Mouse (Mus musculus): ENCODE measurements around the gene Ascl3. TPM values are rescaled to one million over a fixed set of nuclear protein-coding genes. Genes with fewer than 3 reads are reported as not detected.
A peak's percentile ranks its signal among the peaks of the same experiment; 100 is the strongest.

Gene Ascl3
- not detected in 2 replicates for polyA plus RNA-seq (2012; ENCODE audit: insufficient read depth, insufficient read length, missing spikeins)

DNA sequence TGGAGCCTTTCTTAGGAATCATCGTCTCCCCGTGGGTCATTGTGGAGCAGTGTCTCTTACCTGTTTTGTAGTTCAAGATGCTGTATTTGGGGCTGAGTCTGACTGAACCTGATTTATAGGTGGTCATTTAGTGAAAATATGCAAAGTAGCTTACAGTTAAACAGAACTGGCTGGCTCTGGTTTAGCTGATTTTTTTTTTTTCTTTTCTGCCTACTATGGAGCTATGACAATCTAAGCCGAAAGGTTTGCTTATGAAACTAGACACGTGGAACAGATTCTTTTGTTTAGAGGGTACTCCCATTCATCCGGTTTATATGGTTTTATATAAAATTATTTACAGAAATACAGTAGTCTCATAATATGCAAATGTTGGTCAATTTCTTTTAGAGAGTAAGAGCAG is at the start of gene Ascl3:
TSS of gene Ascl3 (minus strand) at position 101 of the 400 bp plus-strand sequence.
- Histone ChIP-seq H3K27ac (replicated peaks; ENCODE audit: low read depth, low read length) (no peak within 1 kb of the TSS), H3K4me1 (ENCODE audit: control insufficient read depth, insufficient read depth, insufficient read length, low read length) (no peaks in the 10 kb centered on the region), H3K4me3 (ENCODE audit: insufficient read depth, low read depth, low read length) (no peak within 1 kb of the TSS)

DNA sequence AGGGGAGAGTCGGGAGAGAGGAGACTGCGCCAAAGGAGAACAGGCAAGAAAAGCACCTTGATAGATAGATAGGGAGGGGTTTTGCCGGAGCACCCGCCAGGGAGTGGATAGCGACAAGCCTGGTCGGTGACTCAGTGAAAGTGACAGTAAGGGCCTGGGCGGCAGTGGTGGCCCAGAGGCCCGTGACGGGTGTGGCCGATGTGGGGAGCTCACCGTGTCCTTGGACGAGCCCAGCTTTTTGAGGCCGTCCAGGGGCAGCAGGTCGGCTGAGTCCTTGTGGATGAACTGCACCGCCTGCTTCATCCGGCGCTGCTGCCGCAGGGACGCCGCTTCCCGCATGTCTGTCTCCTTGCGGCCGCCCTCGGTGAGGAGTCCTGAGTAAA is 49.6 kb upstream of the Ascl3 start:
- Histone ChIP-seq H3K27ac (replicated peaks; ENCODE audit: low read depth, low read length) (no peak overlapping the region), H3K4me1 (ENCODE audit: control insufficient read depth, insufficient read depth, insufficient read length, low read length) (peaks cover 5% of the 10 kb centered on the region; the same call in 1 of the 2 replicates), H3K4me3 (ENCODE audit: insufficient read depth, low read depth, low read length) (peak overlapping the region; percentile 54)

DNA sequence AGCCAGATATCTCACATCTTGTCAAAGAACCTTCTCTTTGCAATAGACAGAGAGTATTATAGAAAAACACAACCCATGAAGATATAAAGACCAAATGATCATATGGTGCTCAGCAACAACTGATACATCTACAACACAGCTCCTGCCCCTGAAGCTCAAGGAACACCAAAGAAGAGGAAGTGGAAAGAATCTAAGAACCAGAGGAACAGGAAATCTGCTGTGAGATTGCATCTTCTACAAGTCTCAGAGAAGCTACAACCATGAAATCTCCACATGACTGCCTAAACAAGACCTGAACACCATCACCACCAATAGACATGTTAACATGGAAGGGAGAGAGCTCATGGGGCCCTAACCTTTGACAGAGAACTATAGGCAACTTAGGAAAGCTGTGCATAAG is 40.7 kb upstream of the Ascl3 start:
- Histone ChIP-seq H3K4me1 (ENCODE audit: control insufficient read depth, insufficient read depth, insufficient read length, low read length) (no peaks in the 10 kb centered on the region), H3K27ac (replicated peaks; ENCODE audit: low read depth, low read length) (no peak overlapping the region), H3K4me3 (ENCODE audit: insufficient read depth, low read depth, low read length) (no peak overlapping the region)

DNA sequence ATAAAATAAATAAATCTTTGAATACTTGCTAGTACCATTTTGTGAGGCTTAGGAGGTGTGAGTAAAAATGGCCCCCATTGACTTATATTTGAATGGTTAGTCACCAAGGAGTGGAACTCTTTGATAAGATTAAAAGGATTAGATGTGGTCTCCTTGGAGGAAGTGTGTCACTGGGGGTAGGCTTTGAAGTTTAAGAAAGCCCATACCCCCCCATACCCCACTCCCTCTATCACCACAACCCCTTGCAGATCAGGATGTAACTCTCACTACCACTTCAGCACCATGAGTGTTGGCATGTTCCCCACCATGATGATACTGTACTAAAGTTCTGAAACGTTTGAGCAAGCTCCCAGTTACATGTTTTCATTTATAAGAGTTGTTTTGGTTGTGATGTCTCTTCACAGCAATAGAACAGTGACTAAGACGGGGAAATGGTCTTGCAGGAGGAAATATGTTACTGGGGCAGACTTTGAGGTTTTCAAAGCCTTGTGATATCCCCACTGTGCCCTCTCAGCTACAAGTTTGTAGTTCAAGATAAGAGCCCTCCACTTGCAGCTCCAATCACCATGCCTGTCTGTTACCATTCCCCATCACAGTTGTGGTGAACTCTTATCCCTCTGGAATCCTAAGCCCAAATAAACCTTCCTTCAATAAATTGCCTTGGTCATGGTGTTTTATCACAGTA is 37.3 kb upstream of the Ascl3 start:
- no peak overlapping the region for H3K27ac ChIP-seq (replicated peaks; ENCODE audit: low read depth, low read length)
- no peaks in the 10 kb centered on the region for H3K4me1 ChIP-seq (ENCODE audit: control insufficient read depth, insufficient read depth, insufficient read length, low read length)
- H3K4me3 ChIP-seq (ENCODE audit: insufficient read depth, low read depth, low read length) = no peak overlapping the region

DNA sequence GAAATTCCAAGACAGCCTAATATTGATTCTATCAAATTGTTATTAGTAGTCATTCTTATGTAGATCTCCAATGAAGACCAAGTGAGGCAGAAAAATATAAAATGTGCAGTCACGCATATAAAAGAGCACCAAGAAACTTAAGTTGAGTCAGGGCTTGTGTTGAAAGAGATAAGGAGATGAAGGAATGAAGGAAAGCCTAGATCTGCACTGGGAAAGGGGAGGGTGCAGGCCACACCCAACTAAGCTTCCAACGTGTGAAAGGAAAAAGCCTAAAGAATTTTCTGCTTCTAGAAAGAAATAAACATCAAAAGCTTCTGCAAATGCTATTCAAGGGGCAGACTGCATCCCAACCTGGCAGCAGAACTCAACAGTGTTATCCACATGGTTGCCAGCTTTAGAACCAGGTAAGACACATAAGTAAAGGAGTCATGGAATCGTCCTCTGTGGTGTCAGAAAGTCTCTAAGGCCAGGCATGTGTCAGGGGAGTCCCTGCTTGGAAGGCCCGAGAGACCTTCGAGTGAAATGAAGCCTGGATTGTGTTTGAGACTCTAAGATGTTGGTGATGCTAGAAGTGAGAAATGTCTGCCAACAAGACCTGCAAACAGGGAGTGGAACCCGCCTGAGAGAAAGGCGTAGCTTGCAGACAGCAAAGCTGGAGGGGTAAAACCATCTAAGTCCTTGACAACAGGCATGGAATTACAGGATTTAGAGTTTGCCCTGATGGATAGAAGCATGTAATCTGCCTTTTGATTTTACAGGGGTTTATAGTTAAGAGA is 36.2 kb upstream of the Ascl3 start:
- Histone ChIP-seq H3K27ac (replicated peaks; ENCODE audit: low read depth, low read length) (no peak overlapping the region), H3K4me3 (ENCODE audit: insufficient read depth, low read depth, low read length) (no peak overlapping the region), H3K4me1 (ENCODE audit: control insufficient read depth, insufficient read depth, insufficient read length, low read length) (no peaks in the 10 kb centered on the region)

DNA sequence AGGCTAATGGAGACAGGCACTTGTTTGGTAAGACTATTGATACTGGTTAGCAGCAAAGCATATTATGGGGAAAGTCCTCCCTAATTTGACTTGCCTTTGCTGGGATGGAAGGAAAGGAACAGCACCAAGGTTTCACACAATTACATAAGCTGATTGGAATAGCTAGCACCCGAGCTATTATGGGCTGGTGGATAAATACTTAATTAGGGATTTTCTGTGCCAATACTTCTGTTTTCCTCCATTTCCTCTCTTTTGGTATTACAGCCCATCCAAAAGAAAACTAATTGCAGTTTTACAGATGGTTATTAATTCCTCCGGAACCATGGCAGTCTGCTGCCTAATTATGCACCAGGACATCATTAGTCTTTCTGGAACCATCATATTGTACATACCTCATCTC is 32.5 kb upstream of the Ascl3 start:
- Histone ChIP-seq H3K27ac (replicated peaks; ENCODE audit: low read depth, low read length) (no peak overlapping the region), H3K4me3 (ENCODE audit: insufficient read depth, low read depth, low read length) (no peak overlapping the region)

DNA sequence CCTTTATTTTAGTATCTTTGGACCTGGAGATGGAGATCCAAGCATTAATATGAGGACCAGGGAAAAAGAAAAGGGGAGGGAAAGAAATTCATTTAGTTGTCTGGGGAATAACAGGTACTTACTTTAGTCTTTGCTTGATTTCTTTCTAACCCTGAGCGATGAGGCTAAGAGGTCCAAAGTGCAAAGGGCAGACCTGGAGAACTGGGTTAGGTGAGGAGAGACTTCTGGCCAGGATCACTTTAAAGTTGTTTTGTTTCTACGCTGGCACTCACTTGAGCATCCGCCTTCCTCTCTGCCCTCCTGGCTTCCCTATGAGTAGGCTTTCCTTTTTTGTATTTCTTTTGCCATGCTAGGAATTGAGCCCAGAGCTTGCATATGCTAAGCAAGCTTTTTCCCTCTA is 24.8 kb upstream of the Ascl3 start:
- Histone ChIP-seq H3K27ac (replicated peaks; ENCODE audit: low read depth, low read length) (no peak overlapping the region), H3K4me3 (ENCODE audit: insufficient read depth, low read depth, low read length) (no peak overlapping the region), H3K4me1 (ENCODE audit: control insufficient read depth, insufficient read depth, insufficient read length, low read length) (peaks cover 2% of the 10 kb centered on the region; the same call in 1 of the 2 replicates)

More for the DNA sequence above, 32.5 kb upstream of the Ascl3 start:
- no peaks in the 10 kb centered on the region for H3K4me1 ChIP-seq (ENCODE audit: control insufficient read depth, insufficient read depth, insufficient read length, low read length)

DNA sequence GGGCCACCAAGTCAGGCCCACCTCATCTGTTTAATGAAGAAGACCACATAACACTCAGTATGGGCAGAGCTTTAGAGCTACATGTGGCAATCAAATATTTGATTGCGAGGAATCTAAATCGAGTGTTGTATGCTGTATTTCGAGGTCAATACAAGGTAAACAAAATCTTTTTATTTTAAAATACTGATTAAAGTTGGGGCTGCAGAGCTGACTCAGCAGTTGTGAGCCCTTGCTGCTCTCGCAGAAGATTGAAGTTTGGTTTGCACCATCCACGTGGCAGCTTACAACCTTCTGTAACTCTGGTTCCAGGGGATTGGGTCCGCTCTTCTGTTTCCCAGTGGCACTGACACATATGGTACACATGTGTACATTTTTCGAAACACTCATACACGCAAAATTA is 22.5 kb upstream of the Ascl3 start:
- Histone ChIP-seq H3K4me3 (ENCODE audit: insufficient read depth, low read depth, low read length) (no peak overlapping the region), H3K4me1 (ENCODE audit: control insufficient read depth, insufficient read depth, insufficient read length, low read length) (peaks cover 3% of the 10 kb centered on the region; the same call in 1 of the 2 replicates), H3K27ac (replicated peaks; ENCODE audit: low read depth, low read length) (no peak overlapping the region)

DNA sequence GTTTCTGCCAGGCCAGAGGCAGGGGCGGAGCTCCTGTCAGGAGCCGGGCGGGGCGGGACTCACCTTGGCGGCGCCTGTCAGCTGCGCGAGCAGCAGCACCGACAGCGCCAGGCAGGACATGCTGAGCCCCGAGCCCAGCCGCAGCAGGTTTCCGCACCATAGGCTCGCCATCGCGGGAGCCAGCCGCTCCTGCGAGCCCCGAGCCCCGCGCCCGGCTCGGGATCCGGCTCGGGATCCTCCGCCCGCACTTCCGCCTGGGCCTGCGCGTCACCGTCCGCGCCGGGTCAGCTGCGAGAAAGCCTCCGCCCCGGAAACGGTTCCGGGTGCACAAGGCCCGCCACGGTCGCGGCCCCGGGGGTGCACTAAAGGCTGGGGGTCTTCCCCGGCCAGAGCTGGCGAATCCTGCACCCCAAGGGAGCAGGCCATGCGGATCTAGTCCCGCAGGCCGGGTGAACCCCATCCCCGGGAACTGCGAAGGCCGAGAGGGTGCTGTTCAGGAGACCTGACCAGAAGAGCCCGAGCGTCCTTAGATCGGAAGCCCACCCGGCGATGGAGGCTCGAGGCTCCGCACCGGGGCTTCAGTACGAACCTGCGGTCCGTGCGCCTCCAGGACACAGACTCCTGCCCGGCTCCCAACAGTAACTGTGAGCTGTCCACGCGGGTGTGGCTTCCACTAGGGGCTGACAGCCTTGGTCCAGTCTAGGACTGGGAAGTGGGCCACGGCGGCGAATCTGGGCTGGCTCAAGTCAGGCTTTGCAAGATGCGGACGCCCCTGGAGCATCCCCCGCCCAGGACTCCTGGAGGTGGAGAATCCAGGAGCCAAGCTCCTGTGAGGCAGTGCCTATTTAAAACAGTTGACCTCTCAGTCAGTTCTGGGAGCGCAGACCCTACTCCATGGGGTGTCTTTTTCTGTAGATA is 20.7 kb upstream of the Ascl3 start, which contains the start of gene Tmem9b:
TSS of gene Tmem9b (minus strand) at position 868 of the 918 bp plus-strand sequence.
- Histone ChIP-seq H3K4me3 (ENCODE audit: insufficient read depth, low read depth, low read length) (peak within 1 kb of the TSS; percentile 100), H3K4me1 (ENCODE audit: control insufficient read depth, insufficient read depth, insufficient read length, low read length) (peaks cover 3% of the 10 kb centered on the region; the same call in 1 of the 2 replicates), H3K27ac (replicated peaks; ENCODE audit: low read depth, low read length) (peak within 1 kb of the TSS; percentile 83)

DNA sequence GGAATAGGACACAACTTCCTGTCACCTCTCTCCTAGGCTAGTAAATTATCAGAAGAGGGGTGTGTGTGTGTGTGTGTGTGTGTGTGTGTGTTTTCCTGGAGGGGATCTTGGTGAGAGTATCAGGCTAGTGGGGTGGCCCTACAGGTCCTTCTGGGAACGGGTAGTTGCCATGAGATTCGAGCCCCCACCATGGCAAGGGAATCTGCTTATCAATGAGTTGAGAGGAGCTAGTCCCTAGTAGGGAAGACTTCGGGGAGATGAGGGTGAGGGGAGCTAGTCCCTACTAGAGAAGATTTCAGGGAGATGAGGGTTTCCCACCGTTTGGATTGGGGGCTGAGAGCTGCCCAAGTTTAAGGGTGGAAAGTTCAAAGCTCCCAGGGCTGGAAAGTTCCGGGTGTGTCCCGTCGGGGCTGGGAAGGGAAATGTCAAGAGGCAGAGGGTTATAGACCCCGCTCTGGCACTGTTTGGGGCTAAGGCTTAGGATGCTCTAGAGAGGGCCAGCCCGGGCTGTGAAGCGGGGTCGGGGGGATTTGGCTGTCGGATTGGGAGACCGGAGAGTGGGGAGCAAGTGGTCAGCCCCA is 20.0 kb upstream of the Ascl3 start:
- Histone ChIP-seq H3K27ac (replicated peaks; ENCODE audit: low read depth, low read length) (peak overlapping the region; percentile 83), H3K4me3 (ENCODE audit: insufficient read depth, low read depth, low read length) (peak overlapping the region; percentile 100), H3K4me1 (ENCODE audit: control insufficient read depth, insufficient read depth, insufficient read length, low read length) (peaks cover 3% of the 10 kb centered on the region; the same call in 1 of the 2 replicates)

DNA sequence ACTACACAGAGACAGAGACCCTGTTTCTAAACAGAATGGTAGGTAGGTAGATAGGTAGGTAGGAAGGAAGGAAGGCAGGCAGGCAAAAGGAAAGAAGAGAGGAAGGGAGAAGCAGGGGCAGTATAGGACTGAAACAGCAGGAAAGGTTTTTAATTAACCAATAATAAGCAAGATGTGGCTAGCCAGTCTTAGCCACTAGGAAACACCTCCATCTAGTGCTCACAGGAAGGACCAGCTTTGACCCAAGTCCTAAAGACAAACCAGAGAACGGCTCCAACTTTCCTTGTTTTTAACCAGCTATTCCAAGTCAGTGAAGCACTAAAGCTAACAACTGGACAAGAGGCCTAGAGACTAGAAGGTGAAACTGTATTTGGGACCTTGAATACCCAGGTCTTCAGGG is 16.2 kb upstream of the Ascl3 start:
- no peak overlapping the region for H3K4me3 ChIP-seq (ENCODE audit: insufficient read depth, low read depth, low read length)
- H3K4me1 ChIP-seq (ENCODE audit: control insufficient read depth, insufficient read depth, insufficient read length, low read length) = peaks cover 3% of the 10 kb centered on the region; the same call in 1 of the 2 replicates
- H3K27ac ChIP-seq (replicated peaks; ENCODE audit: low read depth, low read length) = no peak overlapping the region

DNA sequence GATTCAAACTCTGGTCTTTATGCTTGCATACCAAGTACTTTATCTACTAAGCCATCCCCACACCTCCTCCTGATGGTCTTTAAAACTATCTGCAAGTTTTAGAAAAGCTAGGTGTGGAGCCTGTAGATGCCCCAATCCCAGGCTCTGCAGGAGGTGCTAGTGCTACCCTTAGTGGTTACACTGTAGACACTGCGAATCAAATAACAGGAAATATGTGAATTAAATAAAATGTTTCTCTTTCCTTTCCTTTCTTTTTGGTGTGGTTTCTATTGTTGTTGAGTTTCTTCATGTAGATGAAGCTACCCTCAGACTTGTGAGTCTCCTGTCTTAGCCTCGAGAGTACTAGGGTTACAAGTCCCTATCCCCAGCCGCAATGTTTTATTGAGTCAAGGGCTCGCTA is 10.2 kb upstream of the Ascl3 start:
- Histone ChIP-seq H3K27ac (replicated peaks; ENCODE audit: low read depth, low read length) (no peak overlapping the region), H3K4me1 (ENCODE audit: control insufficient read depth, insufficient read depth, insufficient read length, low read length) (no peaks in the 10 kb centered on the region), H3K4me3 (ENCODE audit: insufficient read depth, low read depth, low read length) (no peak overlapping the region)

DNA sequence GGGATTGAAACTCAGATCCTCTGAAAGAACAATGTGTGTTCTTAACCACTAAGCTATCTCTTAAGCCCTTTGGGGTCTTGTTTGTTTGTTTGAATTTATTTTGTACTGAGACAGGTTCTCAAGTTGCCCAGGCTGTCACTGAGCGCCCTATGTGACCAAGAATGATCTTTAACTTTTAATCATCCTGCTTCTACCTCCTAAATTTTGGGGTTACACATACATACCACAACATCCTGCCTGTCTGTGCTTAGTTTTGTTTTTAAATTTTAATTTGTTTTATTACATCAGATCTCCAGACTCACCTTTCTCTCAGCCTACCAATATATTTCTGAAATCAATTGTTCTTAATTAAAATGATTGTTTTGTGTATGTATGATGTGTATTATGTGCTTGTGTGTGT is 9.5 kb upstream of the Ascl3 start:
- H3K4me3 ChIP-seq (ENCODE audit: insufficient read depth, low read depth, low read length) = no peak overlapping the region

DNA sequence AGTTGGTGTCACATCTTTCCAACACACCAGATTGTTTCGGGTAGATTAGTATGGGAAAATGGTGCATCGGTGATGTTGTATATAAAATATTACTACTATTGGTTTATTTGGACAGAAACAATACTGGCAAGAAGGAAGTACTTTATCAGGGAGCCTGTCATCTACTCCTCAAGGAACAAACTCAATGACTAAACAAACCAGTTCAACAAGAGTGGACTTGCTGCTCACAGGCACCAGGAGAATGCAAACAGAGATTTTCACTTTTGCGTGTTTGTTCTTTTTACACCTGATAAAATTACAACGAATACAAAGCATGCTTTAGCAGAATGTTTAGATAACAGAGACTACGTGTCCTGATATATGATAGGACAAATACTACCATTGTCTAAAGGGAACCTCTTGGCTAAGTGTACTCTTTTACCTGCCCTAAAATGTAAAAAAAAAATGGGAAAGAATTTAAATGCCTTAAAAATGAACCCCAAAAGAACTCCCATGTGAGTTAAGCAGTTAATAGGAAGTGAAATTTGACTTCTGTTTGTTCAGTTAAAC is 8.4 kb upstream of the Ascl3 start:
- no peak overlapping the region for H3K4me3 ChIP-seq (ENCODE audit: insufficient read depth, low read depth, low read length)
- no peaks in the 10 kb centered on the region for H3K4me1 ChIP-seq (ENCODE audit: control insufficient read depth, insufficient read depth, insufficient read length, low read length)
- no peak overlapping the region for H3K27ac ChIP-seq (replicated peaks; ENCODE audit: low read depth, low read length)

More for the DNA sequence above, 9.5 kb upstream of the Ascl3 start:
- Histone ChIP-seq H3K4me1 (ENCODE audit: control insufficient read depth, insufficient read depth, insufficient read length, low read length) (no peaks in the 10 kb centered on the region), H3K27ac (replicated peaks; ENCODE audit: low read depth, low read length) (no peak overlapping the region)
